Mouse (Mus musculus) thymus, postnatal 36 days (tissue): ENCODE results near the gene Ak5.
"Not testable (repeated sequence)": the region's sequence is repeated elsewhere in the genome, so short reads cannot be mapped to it uniquely, and the experiment has no call there.

Source experiments
- DNase-seq, 2 experiments: peaks; one replicate each; pipeline ENCODE4 v3.0.0; 2022; ENCODE audit warnings: mixed read lengths in 2 of 2

The Ak5 gene

GRCm38 (mm10) chr3:152668239-152668638 is at the start of gene Ak5:
TSS of gene Ak5 (minus strand) at chr3:152668360.
- no peak for DNase-seq

GRCm38 (mm10) chr3:152713991-152714902 is 46.1 kb upstream of the Ak5 start, which contains the start of gene Pigk:
TSS of gene Pigk (plus strand) at chr3:152714100.
- peak; percentile 92 to 93 for DNase-seq

- DNase-seq = no peak
These were observed 44.8 kb upstream of the Ak5 start for GRCm38 (mm10) chr3:152712957-152713356.

- DNase-seq = no peak
These were observed 41.8 kb upstream of the Ak5 start for GRCm38 (mm10) chr3:152709936-152710335.

GRCm38 (mm10) chr3:152707321-152707823 is 39.2 kb upstream of the Ak5 start:
- DNase-seq = no peak

GRCm38 (mm10) chr3:152706901-152707300 is 38.7 kb upstream of the Ak5 start:
- DNase-seq = no peak

DNA sequence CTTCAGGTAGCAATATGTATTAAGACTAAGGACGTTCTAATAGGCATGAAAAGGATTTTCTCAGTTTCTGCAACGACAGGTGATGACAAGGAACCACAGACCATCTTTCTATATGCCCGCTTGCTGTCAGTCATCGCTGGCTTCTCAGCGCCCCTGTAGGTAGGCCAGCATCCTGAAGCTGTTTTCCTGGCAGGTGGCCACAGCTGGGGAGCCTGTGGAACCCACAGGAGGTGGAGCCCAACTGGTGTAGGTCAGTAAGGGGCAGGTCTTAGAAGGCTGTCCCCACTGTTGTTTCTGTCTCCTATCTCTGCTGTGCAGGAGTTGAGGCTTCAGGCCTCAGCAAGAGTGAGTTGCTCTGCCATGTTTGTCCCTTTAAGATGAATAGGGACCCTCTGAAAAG is 37.7 kb upstream of the Ak5 start:
- DNase-seq = no peak

- DNase-seq = no peak
These were observed 34.2 kb upstream of the Ak5 start for GRCm38 (mm10) chr3:152702274-152702843.

- DNase-seq = not testable (repeated sequence)
These were observed 33.4 kb upstream of the Ak5 start for GRCm38 (mm10) chr3:152701536-152701935.

- no peak for DNase-seq
These were observed 31.1 kb upstream of the Ak5 start for GRCm38 (mm10) chr3:152699261-152699660.

GRCm38 (mm10) chr3:152698017-152698416 is 29.9 kb upstream of the Ak5 start:
- DNase-seq = no peak

- DNase-seq = no peak
These were observed 26.8 kb upstream of the Ak5 start for GRCm38 (mm10) chr3:152694950-152695349.

GRCm38 (mm10) chr3:152689105-152689504 is 20.9 kb upstream of the Ak5 start:
- DNase-seq = no peak

- no peak for DNase-seq
These were observed 20.4 kb upstream of the Ak5 start for GRCm38 (mm10) chr3:152688532-152688931.

GRCm38 (mm10) chr3:152674663-152675062 is 6.5 kb upstream of the Ak5 start:
- no peak for DNase-seq

GRCm38 (mm10) chr3:152669783-152670182 is 1.6 kb upstream of the Ak5 start:
- DNase-seq = no peak

DNA sequence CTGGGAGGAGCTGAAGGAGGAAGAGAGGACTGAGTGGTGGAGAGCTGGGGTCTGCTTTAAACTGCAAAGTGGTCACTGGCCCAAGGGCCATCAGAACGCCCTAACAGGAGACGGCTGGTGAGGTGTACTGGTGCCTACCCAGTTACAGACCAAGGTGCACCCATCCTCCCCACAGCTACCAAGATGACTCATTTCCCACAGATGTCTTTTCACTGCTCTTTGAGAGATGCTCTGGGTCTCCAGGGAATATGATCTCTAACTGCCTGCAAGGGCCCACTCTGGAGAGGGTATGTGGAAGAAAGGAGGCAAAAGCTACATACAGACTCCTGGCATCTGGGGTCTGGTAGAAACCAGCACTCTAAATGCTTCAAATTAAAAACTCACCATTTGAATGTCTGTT is 633 bp upstream of the Ak5 start:
- no peak for DNase-seq

- DNase-seq = no peak
These were observed 576 bp downstream of the Ak5 start for GRCm38 (mm10) chr3:152667356-152668211.

GRCm38 (mm10) chr3:152666991-152667355 is 1.2 kb downstream of the Ak5 start:
- DNase-seq = no peak

- DNase-seq = no peak
These were observed 9.6 kb downstream of the Ak5 start for GRCm38 (mm10) chr3:152658592-152658991.

DNA sequence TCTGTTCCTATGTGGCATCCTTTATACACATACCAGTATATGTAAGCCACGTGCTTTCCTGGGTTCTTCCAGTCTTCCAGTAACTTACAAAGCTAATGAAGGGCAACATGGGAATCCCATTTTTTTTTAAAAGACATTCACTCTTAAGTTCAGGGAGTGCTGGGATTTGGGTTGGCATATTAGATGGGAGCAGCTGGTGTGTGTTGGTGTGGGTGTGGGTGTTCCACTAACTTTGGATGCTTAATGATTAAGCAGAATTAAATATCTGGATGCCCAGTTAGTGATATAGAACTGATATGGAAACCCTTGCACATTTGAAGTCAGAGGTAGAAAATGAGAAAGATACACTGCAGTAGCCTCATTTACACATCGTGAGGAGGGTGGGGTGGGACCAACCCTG is 16.2 kb downstream of the Ak5 start:
- DNase-seq = no peak

DNA sequence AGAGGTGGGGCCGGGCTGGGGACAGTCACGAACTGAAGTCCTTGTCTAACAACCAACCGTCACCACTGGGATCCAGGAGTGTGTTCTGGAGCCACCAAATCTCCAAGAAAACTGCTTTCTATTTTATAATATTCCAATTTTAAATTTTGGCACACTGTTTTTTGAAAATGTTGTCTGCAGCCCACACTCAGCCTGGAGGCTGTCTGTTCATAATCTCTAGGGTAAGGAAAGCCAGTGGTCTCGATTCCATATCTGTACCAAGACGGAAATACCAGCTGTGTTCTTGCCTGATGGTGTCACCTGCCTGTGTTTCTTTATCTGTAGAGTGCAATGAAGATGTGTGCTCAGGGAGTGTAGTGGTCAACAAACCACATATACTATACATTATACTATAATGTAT is 23.6 kb downstream of the Ak5 start:
- no peak for DNase-seq
